Mouse (Mus musculus) cerebellum, adult 2 months (tissue): ENCODE measurements around the gene Grik3.

Source experiments
- CTCF ChIP-seq: fragments of 200-500 bp; IDR thresholded peaks from 2 replicates; pipeline ENCODE4 v1.5.1; 2011; ENCODE audit warnings: low read depth, mild to moderate bottlenecking, control low read depth, low read length, moderate library complexity, borderline replicate concordance; ENCODE audit not compliant: insufficient read depth
- POLR2A ChIP-seq: fragments of 200-500 bp; IDR thresholded peaks from 2 replicates; pipeline ENCODE4 v1.6.1; 2011; ENCODE audit warnings: low read length, control low read depth, borderline replicate concordance; ENCODE audit not compliant: insufficient read depth

- TF ChIP-seq POLR2A (no peak), CTCF (no peak)
Observed at GRCm38 (mm10) chr4:125543171-125543570, 52.7 kb downstream of the Grik3 start.
